Mouse (Mus musculus): Measurements from ENCODE around the gene Macrod2.

Gene Macrod2

DNA sequence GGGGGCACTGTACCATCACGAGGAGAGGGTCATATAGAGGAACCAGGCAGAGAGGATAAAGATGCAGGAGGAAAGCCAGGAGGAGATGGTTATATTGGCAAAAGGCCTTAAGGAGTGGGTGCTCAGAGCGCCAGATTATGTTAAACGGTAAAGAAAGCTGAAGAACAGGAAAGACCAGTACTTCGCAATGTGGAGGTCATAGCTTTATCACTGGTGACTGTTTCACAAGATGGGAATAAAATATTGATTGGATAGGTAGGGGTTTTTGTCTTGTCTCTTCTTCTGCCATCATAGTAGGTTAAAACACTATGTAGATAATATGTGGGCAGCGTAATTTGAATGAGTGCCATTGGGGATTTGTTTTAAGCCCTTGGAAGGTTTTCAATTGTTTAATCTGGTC is 816.2 kb downstream of the Macrod2 start:
- DNase-seq (ENCODE audit: low spot score), result no peak

DNA sequence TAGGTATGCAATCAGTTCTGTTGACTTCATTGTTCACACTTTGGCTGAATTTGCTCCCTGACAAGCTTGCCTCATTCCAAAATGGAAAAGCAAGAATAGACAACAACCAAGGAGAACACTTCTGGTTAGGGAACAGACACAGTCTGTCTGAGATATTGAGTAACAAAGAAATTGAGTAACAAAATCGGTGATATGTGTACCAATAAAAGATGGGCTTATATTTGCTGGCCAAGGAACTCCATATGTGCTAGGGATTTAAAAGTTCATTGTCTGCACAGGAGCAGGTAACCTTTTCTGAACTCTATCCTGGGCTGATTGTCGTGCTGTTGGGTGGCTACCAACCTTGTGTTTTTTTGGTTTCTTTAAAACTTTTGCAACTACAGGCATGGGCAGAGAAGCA is 817.2 kb downstream of the Macrod2 start:
- DNase-seq (ENCODE audit: low spot score), result no peak

GRCm38 (mm10) chr2:141217490-141217889 is 822.4 kb downstream of the Macrod2 start:
- DNase-seq (ENCODE audit: low spot score), result no peak

- no peak for DNase-seq (ENCODE audit: low spot score)
Measured at GRCm38 (mm10) chr2:141217925-141218324, 822.8 kb downstream of the Macrod2 start.

- no peak for DNase-seq (ENCODE audit: low spot score)
Measured at GRCm38 (mm10) chr2:141228809-141229208, 833.7 kb downstream of the Macrod2 start.

DNA sequence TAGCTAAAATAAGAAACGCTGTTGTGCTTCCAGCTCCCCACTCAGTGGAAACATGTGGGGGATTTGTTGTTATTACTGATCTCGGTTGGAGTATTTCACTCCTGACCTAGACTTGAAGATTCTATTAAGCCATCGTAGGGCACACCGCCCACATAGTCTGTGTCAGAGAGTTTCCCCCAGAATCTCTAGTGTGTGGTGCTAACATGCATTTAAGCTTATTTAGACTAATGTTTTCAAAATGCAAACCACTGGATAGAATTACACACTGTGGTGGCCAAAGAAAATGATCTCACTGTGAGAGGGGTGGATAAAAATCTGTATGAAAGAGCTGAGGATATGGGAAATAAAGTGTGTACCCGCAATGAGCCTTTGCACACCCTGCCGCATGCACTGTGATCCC is 834.7 kb downstream of the Macrod2 start:
- no peak for DNase-seq (ENCODE audit: low spot score)

GRCm38 (mm10) chr2:141231011-141231668 is 836.0 kb downstream of the Macrod2 start:
- DNase-seq (ENCODE audit: low spot score), result no peak

- no peak for DNase-seq (ENCODE audit: low spot score)
Measured at GRCm38 (mm10) chr2:141234306-141234705, 839.2 kb downstream of the Macrod2 start.

- DNase-seq (ENCODE audit: low spot score), result no peak
Measured at GRCm38 (mm10) chr2:141234724-141235453, 839.8 kb downstream of the Macrod2 start.

- no peak for DNase-seq (ENCODE audit: low spot score)
Measured at GRCm38 (mm10) chr2:141247680-141248079, 852.6 kb downstream of the Macrod2 start.

DNA sequence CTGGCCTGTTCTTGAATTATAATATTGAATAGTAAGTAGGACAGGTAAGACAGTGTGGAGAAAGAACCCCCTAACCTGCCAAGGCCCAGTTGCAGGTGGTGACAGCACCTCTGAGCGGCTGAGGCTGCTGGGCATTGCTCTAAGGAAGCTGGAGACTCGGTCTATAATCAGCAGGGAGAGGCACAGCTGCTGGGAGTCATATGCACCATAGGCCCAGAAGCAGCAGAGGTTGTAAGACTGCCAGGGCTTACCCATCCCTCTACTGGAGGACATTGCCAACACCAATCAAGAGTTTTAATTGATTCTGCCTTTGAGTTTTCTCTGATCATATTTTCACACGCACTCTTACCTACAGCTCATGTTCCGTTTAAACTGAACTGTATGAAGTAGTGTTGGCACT is 869.5 kb downstream of the Macrod2 start:
- no peak for DNase-seq (ENCODE audit: low spot score)

- DNase-seq (ENCODE audit: low spot score), result no peak
Measured at GRCm38 (mm10) chr2:141266591-141266990, 871.5 kb downstream of the Macrod2 start.

DNA sequence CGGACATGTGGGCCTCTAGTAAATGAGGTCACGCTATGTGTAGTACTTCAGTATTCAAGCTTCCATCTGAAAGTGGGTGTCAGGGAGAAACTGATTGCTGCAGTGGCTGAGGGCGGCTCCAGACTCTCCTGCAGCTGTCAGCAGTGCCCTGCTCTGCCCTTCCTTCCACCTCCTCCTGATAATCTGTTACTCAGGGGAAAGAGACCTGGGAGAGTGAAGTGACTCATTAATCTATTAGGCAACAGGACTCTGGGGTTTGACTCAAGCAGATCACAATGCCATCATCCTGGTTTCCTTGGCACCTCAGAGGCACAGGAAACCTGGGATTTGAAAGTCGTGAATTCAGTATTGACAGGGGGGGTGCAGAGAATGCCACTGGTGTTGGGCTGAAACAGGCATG is 876.4 kb downstream of the Macrod2 start:
- no peak for DNase-seq (ENCODE audit: low spot score)

GRCm38 (mm10) chr2:141272966-141273365 is 877.9 kb downstream of the Macrod2 start:
- no peak for DNase-seq (ENCODE audit: low spot score)

DNA sequence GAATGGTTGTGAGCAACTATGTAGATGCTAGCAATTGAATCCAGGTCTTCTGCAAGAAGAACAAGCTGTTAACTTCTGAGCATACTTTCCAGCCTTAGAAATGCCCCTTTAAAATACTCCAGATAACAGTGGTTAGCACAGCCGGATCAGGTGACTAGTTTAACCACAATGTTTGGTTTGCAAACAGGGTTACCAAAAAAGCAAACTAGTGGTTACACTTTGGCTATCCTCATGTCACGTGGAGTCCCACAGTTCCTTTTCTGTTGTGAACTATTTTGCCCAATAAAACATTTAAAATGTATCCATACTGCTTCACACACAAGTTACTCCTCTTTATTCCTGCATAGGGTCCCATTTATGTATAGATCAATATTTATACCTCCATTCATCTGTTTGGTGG is 879.2 kb downstream of the Macrod2 start:
- DNase-seq (ENCODE audit: low spot score), result no peak

DNA sequence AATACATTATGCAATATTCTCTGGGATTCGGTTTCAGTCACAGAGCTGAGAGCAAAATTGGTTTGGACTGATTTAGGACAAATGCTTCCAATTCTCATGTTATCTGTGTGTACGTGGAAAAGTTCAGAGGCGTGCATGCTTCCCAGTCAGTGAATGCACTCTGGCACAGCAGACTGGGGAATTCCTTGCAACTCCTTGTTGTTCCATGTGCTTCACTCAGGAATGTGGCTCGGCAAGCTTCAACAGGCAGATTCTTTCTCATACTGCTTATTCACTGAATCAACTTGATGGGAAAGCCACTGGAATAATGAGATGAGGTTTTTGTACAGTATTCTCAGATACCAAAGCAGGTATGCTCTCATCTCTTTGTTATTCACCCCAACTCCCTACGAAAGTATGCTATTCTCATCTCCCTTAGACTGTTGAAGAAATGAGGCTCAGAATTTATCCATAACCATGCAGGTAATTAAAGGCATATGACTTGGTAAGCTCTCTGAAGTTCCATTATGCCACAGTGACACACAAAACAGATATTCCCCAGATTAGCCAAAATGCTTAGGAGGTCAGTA is 884.1 kb downstream of the Macrod2 start:
- DNase-seq (ENCODE audit: low spot score), result no peak

- DNase-seq (ENCODE audit: low spot score), result no peak
Measured at GRCm38 (mm10) chr2:141280817-141281216, 885.7 kb downstream of the Macrod2 start.

DNA sequence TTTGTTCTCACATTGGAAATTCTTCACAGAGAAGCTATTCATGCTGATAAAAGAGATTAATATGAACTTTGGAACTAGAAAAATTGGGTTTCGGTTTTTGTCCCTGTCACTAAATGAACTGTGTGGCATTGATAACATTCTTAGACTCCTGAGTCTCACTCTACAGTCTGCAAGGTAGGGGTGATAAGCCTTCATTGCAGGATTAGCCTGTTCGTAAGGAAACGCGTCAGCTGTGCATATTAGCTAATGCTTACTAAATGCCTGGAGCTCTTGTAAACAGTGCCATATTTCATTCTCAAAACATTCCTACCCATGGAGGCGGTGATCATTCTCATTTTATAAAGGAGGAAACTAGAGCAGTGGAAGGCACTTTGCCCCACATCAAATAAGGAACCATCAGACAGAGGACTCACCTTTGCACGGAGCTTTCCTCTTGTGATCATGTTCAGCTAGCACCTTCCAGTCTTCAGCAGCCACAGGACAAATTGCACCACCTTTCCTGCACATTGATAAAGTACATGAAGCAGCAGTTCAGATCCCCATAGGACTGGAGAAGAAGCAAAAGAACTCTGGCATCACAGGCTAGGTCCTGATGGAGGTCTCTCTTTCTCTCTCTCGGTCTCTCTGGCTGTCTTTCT is 891.1 kb downstream of the Macrod2 start:
- DNase-seq (ENCODE audit: low spot score), result no peak

DNA sequence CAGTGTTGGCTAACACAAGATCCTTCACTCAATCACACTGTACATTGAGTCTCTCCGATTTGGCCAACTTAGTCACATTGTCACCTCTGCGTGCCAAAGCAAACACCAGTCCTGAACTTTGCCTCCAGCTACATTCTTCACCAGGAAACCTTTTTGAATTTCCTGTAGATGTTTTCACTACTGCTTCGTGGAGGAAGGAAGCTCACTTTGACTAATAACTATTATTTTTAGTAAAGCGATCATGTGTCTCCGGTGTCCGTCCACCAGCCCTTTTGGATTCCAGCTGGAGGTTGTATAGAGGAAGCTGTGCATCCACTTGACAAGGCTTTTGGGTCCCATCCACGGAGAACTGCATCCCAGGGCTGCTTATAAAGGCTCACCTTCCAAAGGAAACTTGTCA is 893.4 kb downstream of the Macrod2 start:
- DNase-seq (ENCODE audit: low spot score), result no peak

- no peak for DNase-seq (ENCODE audit: low spot score)
Measured at GRCm38 (mm10) chr2:141289059-141289713, 894.1 kb downstream of the Macrod2 start.

DNA sequence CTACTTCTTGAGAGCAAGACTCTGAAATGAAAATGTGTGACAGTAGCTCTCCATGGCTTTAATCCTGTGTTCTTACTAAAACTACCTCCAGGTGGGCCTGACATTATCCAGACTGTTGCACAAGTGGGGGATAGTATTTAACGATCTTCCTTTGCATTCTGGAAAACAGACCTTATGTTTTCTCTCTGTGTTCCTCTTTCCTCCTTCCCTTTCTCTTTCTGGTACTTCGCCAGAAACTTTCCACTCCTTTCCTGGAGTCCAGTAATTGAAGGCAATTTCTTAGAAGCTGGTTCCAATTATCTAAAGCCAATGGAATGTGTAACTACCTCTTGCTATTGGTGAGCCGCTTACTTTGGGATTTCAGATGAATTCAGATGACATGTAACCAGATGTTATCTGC is 897.7 kb downstream of the Macrod2 start:
- DNase-seq (ENCODE audit: low spot score), result no peak

DNA sequence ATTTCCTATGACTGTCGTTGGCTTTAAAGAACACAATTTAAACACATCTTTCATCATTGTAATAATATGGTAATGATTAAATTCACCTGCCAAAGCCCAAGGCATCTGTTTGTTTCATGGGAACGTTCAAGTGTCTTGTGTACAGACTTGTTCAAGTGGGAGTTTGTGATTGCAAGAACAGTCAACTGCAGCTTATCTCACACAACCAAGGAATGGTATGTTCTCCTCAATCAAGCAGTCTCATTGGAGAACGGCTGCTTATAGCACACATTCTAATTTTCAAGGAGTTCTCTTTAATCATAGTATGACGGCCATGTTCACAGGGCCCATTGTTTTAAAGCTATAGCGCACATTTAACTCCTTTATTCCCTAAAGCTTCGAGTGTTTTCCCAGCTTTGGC is 904.1 kb downstream of the Macrod2 start:
- no peak for DNase-seq (ENCODE audit: low spot score)
